Mouse (Mus musculus): ENCODE measurements at regions not wholly inside any gene's neighbourhood (a gene's known extent, or its start where the extent isn't known, plus 50 kb on each side); places are given as distances from the start of the nearest gene placed in this dataset.

GRCm38 (mm10) chr4:119044005-119044677, 64.4 kb upstream of the Slc2a1 start:
- H3K4me2 ChIP-seq: no peak overlapping the region
- H3K36me3 ChIP-seq: no peaks in the 10 kb centered on the region
- H3K4me3 ChIP-seq: no peak overlapping the region
- no peaks in the 10 kb centered on the region for H3K27me3 ChIP-seq
- H3K9ac ChIP-seq: no peak overlapping the region
- peaks cover 14% of the 10 kb centered on the region; the same call in 1 of the 2 replicates for H3K4me1 ChIP-seq
- H3K9me3 ChIP-seq: no peaks in the 10 kb centered on the region
- 42% methylated on average over 19 of the region's 19 CpGs for WGBS
- 0 out of 2 replicates have a peak, but pooled peaks have one; percentile 35 for ATAC-seq (ENCODE audit: borderline replicate concordance, extremely low read depth, low FRiP score, low TSS enrichment)
- H3K27ac ChIP-seq: peak overlapping the region; percentile 15; the same call in 1 of the 2 replicates

GRCm38 (mm10) chr4:119044836-119045235, 63.7 kb upstream of the Slc2a1 start:
- Histone ChIP-seq H3K4me1 (peaks cover 14% of the 10 kb centered on the region; the same call in 1 of the 2 replicates), H3K4me3 (no peak overlapping the region), H3K9me3 (no peaks in the 10 kb centered on the region), H3K9ac (no peak overlapping the region), H3K36me3 (no peaks in the 10 kb centered on the region), H3K27me3 (no peaks in the 10 kb centered on the region), H3K4me2 (no peak overlapping the region), H3K27ac (peak overlapping the region; percentile 19; the same call in 1 of the 2 replicates)
- no peak for ATAC-seq (ENCODE audit: borderline replicate concordance, extremely low read depth, low FRiP score, low TSS enrichment)
- 73% methylated on average over 13 of the region's 13 CpGs for WGBS

GRCm38 (mm10) chr4:119050867-119051353, 57.6 kb upstream of the Slc2a1 start:
- peak; percentile 68 for ATAC-seq (ENCODE audit: borderline replicate concordance, extremely low read depth, low FRiP score, low TSS enrichment)
- Histone ChIP-seq H3K27me3 (no peaks in the 10 kb centered on the region), H3K27ac (no peak overlapping the region), H3K4me1 (peaks cover 7% of the 10 kb centered on the region; the same call in 1 of the 2 replicates), H3K4me3 (no peak overlapping the region), H3K4me2 (no peak overlapping the region), H3K9me3 (no peaks in the 10 kb centered on the region), H3K9ac (no peak overlapping the region), H3K36me3 (no peaks in the 10 kb centered on the region)
- 35% methylated on average over 2 of the region's 2 CpGs for WGBS

GRCm38 (mm10) chr4:119052537-119052936, 56.0 kb upstream of the Slc2a1 start:
- no peaks in the 10 kb centered on the region for H3K36me3 ChIP-seq
- 73% methylated on average over 3 of the region's 3 CpGs for WGBS
- no peak overlapping the region for H3K4me3 ChIP-seq
- H3K9me3 ChIP-seq: no peaks in the 10 kb centered on the region
- H3K4me2 ChIP-seq: no peak overlapping the region
- peaks cover 7% of the 10 kb centered on the region; the same call in 1 of the 2 replicates for H3K4me1 ChIP-seq
- no peak overlapping the region for H3K9ac ChIP-seq
- H3K27ac ChIP-seq: no peak overlapping the region
- H3K27me3 ChIP-seq: no peaks in the 10 kb centered on the region
- no peak for ATAC-seq (ENCODE audit: borderline replicate concordance, extremely low read depth, low FRiP score, low TSS enrichment)

GRCm38 (mm10) chr4:119053241-119053640, 55.3 kb upstream of the Slc2a1 start:
- no peak overlapping the region for H3K4me2 ChIP-seq
- H3K4me1 ChIP-seq: peaks cover 7% of the 10 kb centered on the region; the same call in 1 of the 2 replicates
- no peaks in the 10 kb centered on the region for H3K9me3 ChIP-seq
- ATAC-seq (ENCODE audit: borderline replicate concordance, extremely low read depth, low FRiP score, low TSS enrichment): no peak
- H3K9ac ChIP-seq: no peak overlapping the region
- no peak overlapping the region for H3K27ac ChIP-seq
- no peaks in the 10 kb centered on the region for H3K27me3 ChIP-seq
- no peak overlapping the region for H3K4me3 ChIP-seq
- WGBS: 76% methylated on average over 4 of the region's 4 CpGs
- no peaks in the 10 kb centered on the region for H3K36me3 ChIP-seq

- Histone ChIP-seq H3K9me3 (no peaks in the 10 kb centered on the region), H3K4me1 (peaks cover 7% of the 10 kb centered on the region; the same call in 1 of the 2 replicates), H3K4me3 (no peak overlapping the region), H3K4me2 (no peak overlapping the region), H3K36me3 (no peaks in the 10 kb centered on the region), H3K27me3 (no peaks in the 10 kb centered on the region), H3K27ac (no peak overlapping the region), H3K9ac (no peak overlapping the region)
- no peak for ATAC-seq (ENCODE audit: borderline replicate concordance, extremely low read depth, low FRiP score, low TSS enrichment)
- 67% methylated on average over 6 of the region's 6 CpGs for WGBS
These were observed 54.8 kb upstream of the Slc2a1 start for GRCm38 (mm10) chr4:119053680-119054079.

GRCm38 (mm10) chr4:119054129-119054528, 54.4 kb upstream of the Slc2a1 start:
- Histone ChIP-seq H3K27ac (no peak overlapping the region), H3K4me2 (no peak overlapping the region), H3K4me1 (peaks cover 7% of the 10 kb centered on the region; the same call in 1 of the 2 replicates), H3K27me3 (no peaks in the 10 kb centered on the region), H3K9me3 (no peaks in the 10 kb centered on the region), H3K36me3 (no peaks in the 10 kb centered on the region), H3K4me3 (no peak overlapping the region), H3K9ac (no peak overlapping the region)
- WGBS: 27% methylated on average over 5 of the region's 5 CpGs
- ATAC-seq (ENCODE audit: borderline replicate concordance, extremely low read depth, low FRiP score, low TSS enrichment): no peak

- 87% methylated on average over 6 of the region's 6 CpGs for WGBS
- Histone ChIP-seq H3K27me3 (no peaks in the 10 kb centered on the region), H3K9ac (no peak overlapping the region), H3K27ac (no peak overlapping the region), H3K4me1 (no peaks in the 10 kb centered on the region), H3K4me3 (no peak overlapping the region), H3K4me2 (no peak overlapping the region), H3K36me3 (no peaks in the 10 kb centered on the region), H3K9me3 (no peaks in the 10 kb centered on the region)
- no peak for ATAC-seq (ENCODE audit: borderline replicate concordance, extremely low read depth, low FRiP score, low TSS enrichment)
These were observed 51.3 kb upstream of the Slc2a1 start for GRCm38 (mm10) chr4:119057191-119057590.

- ATAC-seq (ENCODE audit: borderline replicate concordance, extremely low read depth, low FRiP score, low TSS enrichment): no peak
- no peak overlapping the region for H3K4me3 ChIP-seq
- H3K4me2 ChIP-seq: no peak overlapping the region
- no peaks in the 10 kb centered on the region for H3K27me3 ChIP-seq
- H3K36me3 ChIP-seq: no peaks in the 10 kb centered on the region
- no peak overlapping the region for H3K27ac ChIP-seq
- no peak overlapping the region for H3K9ac ChIP-seq
- H3K9me3 ChIP-seq: no peaks in the 10 kb centered on the region
- 66% methylated on average over 1 of the region's 1 CpGs for WGBS
- no peaks in the 10 kb centered on the region for H3K4me1 ChIP-seq
These were observed 50.7 kb upstream of the Slc2a1 start for GRCm38 (mm10) chr4:119057826-119058225.

Measured in lung, embryonic 15.5 days (tissue).